Mouse (Mus musculus) heart, adult 2 months (tissue): ENCODE measurements around the gene Scgb1a1. TPM values are rescaled to one million over a fixed set of nuclear protein-coding genes. Genes with fewer than 3 reads are reported as not detected.
"Not testable (repeated sequence)": the region's sequence is repeated elsewhere in the genome, so short reads cannot be mapped to it uniquely, and the experiment has no call there.

Source experiments
- DNase-seq, 2 experiments: peaks; one replicate each; pipeline ENCODE4 v3.0.0; 2021
- H3K27ac ChIP-seq: fragments of 200-600 bp; 2 replicates; pipeline ENCODE4 v1.8.1; 2022
- H3K27me3 ChIP-seq: fragments of 200-500 bp; 2 replicates; pipeline ENCODE4 v1.6.1; 2012; ENCODE audit warnings: mild to moderate bottlenecking, low read length, inconsistent platforms, mixed read lengths; ENCODE audit not compliant: control insufficient read depth, insufficient read depth
- H3K36me3 ChIP-seq: fragments of 200-500 bp; 2 replicates; pipeline ENCODE4 v1.6.1; 2012; ENCODE audit warnings: low read length, inconsistent platforms; ENCODE audit not compliant: control insufficient read depth, insufficient read depth
- H3K4me1 ChIP-seq: fragments of 200-500 bp; 2 replicates; pipeline ENCODE4 v1.6.1; 2011; ENCODE audit warnings: low read length; ENCODE audit not compliant: control insufficient read depth, insufficient read depth
- H3K4me3 ChIP-seq: fragments of 200-600 bp; 2 replicates; pipeline ENCODE4 v1.8.1; 2022
- H3K79me2 ChIP-seq: fragments of 200-500 bp; replicated peaks from 2 replicates; pipeline ENCODE4 v1.6.1; 2012; ENCODE audit warnings: mild to moderate bottlenecking, inconsistent platforms, low read length, moderate library complexity, mixed read lengths; ENCODE audit not compliant: control insufficient read depth, insufficient read depth
- H3K9ac ChIP-seq: fragments of 200-500 bp; 2 replicates; pipeline ENCODE4 v1.6.1; 2012; ENCODE audit warnings: low read depth, mild to moderate bottlenecking, control low read depth, inconsistent platforms, low read length, mixed read lengths
- CTCF ChIP-seq: fragments of 200-600 bp; IDR thresholded peaks from 2 replicates; pipeline ENCODE4 v1.8.1; 2022; ENCODE audit warnings: antibody characterized with exemption, mild to moderate bottlenecking, moderate library complexity
- EP300 ChIP-seq: fragments of 200-500 bp; IDR thresholded peaks from 2 replicates; pipeline ENCODE4 v1.6.1; 2011; ENCODE audit warnings: low read depth, low read length, control low read depth; ENCODE audit not compliant: insufficient read depth
- POLR2A ChIP-seq: fragments of 200-500 bp; IDR thresholded peaks from 2 replicates; pipeline ENCODE4 v1.6.1; 2011; ENCODE audit warnings: mild to moderate bottlenecking, low read depth, low read length, control low read depth; ENCODE audit not compliant: insufficient read depth
- WGBS: fragments of 180-500 bp; shearing (Covaris S2); methylation state at CpG from one replicate; pipeline ENCODE4 v1.1.7; 2018; 5-methylcytosine and 5-hydroxymethylcytosine counted together
- intact Hi-C: fragments of 180-260 bp; cut with DNase I; formaldehyde crosslinking; loops from one replicate; pipeline ENCODE4 v1.15.1; 2025
- polyA plus RNA-seq: library from polyadenylated mRNA; depleted of rRNA; stranded (reverse); fragments of >200 nt; gene quantifications from 2 replicates; pipeline ENCODE4 v1.2.3, GENCODE M21; 2012
- total RNA-seq, 2 experiments: library from RNA; stranded (reverse); gene quantifications; 2 replicates each; pipeline ENCODE4 v1.2.3; 2021

Gene Scgb1a1
- total and polyA plus RNA-seq, 3 experiments: 0.73 to 2,957 TPM; not detected in 1

DNA sequence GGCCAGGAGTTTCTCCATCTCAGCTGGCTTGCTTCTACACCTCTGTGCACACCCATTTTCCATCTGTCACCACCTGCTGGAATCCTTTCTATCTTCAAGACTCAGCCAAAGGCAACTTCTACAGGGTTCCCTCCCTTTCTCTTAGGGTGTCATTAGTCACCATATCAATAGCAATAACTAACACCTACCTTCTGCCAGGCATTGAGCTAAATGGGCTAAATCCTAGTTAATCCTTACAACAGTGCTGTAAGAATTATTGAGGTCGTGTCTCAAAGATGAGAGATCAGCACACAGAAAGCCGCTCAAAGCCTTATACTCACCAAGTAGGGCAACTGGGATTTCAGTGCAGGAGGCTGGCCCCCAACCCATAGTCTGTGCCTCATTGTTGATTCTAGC lies 13.3 kb upstream of the Scgb1a1 start:
- intact Hi-C loops: loop anchor here (10.0 kb wide), 1 partner anchor 386 kb away; no protein-coding TSS in a partner anchor
- WGBS: 76% methylated on average over 2 of the region's 2 CpGs
- no peak overlapping the region for H3K27ac ChIP-seq
- TF ChIP-seq CTCF (no peak), EP300 (no peak), POLR2A (no peak)
- H3K4me1 ChIP-seq: peaks cover 2% of the 10 kb centered on the region
- no peaks in the 10 kb centered on the region for H3K36me3 ChIP-seq
- H3K9ac ChIP-seq: no peak overlapping the region
- no peaks in the 10 kb centered on the region for H3K27me3 ChIP-seq
- no peak for DNase-seq
- no peak overlapping the region for H3K4me3 ChIP-seq
- H3K79me2 ChIP-seq: no peaks in the 10 kb centered on the region

DNA sequence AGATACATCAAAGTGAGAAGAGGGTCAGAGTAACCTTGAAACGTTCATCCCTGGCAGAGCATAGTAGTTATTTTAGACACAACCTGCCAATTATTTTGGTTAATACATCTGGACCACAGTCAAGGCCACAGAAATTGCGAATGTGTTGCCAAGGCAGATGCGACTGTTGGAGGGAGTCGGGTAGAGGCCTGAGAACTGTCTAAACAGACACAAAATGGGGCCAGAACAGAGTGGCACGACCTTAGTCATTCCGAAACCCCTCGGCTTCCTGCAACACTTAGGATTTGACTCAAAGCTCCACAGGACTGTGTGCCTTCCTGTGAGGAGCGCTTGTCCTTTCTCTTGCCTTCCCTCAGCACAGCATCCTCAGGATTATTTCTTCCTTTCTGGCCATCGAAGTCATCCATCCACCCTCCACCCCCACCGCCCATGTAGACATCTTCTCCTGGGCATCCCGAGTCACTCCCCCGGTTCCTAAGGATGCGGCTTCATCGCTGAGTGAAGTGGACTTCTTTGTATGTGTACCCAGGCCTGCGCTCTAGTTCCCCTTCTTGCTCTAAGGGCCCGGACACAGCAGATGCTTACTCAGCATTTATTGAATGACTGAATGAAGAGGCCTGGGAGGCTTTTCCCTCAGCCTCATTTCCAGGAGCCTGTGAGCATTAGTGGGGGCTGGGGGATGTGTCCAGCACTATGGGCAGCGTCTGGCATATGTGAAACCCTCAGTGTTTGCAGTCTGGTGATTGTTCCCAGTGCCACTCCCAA lies 12.7 kb upstream of the Scgb1a1 start:
- no peak overlapping the region for H3K27ac ChIP-seq
- no peak for TF ChIP-seq EP300
- no peak for TF ChIP-seq CTCF
- TF ChIP-seq POLR2A: no peak
- no peaks in the 10 kb centered on the region for H3K4me1 ChIP-seq
- DNase-seq: no peak
- H3K9ac ChIP-seq: no peak overlapping the region
- H3K4me3 ChIP-seq: no peak overlapping the region
- WGBS: 80% methylated on average over 17 of the region's 17 CpGs
- intact Hi-C loops: loop anchor here (10.0 kb wide), 1 partner anchor 386 kb away; no protein-coding TSS in a partner anchor
- no peaks in the 10 kb centered on the region for H3K79me2 ChIP-seq
- no peaks in the 10 kb centered on the region for H3K36me3 ChIP-seq
- H3K27me3 ChIP-seq: no peaks in the 10 kb centered on the region

DNA sequence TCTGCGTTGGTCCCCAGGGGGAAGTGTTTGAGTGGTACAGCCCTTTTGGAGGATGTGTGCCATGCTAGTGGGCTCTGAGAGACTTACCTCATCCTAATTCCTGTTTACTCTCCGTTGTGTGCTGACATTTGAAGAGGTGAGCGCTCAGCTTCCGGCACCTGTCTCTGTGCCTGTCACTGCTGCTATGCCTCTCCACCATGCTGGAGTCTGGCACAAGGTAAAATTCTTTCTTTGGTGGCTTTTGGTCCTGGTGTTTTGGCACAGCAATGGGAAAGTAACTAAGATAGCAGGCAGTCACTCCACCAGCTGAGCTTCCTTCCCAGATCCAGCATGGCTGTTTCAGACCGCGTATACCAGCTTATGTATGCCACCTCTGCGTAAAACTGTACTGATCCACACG lies 12.0 kb upstream of the Scgb1a1 start:
- Histone ChIP-seq H3K4me1 (no peaks in the 10 kb centered on the region), H3K36me3 (no peaks in the 10 kb centered on the region), H3K27me3 (no peaks in the 10 kb centered on the region), H3K4me3 (no peak overlapping the region), H3K9ac (no peak overlapping the region), H3K27ac (no peak overlapping the region), H3K79me2 (no peaks in the 10 kb centered on the region)
- TF ChIP-seq POLR2A (no peak), EP300 (no peak), CTCF (no peak)
- intact Hi-C loops: loop anchor here (10.0 kb wide), 1 partner anchor 385 kb away; no protein-coding TSS in a partner anchor
- DNase-seq: no peak
- WGBS: 89% methylated on average over 8 of the region's 8 CpGs

DNA sequence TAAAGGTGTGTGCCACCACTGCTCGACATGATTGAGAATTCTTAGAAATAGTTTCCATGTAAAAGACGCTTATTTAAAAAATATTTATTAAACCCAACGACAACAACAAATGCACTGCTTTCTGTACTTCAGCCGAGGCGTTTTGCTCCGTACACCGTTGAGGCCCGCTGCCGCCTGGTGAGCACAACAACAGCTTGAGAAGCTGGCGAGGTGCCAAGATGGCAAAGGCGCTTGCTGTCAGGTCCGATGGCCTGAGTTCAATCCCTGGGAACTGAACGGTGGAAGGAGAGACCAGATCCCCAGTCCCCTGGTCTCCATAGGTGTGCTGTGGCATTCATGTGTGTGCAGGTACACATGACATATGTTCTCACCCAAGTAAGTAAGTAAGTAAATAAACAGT lies 9.7 kb upstream of the Scgb1a1 start:
- Histone ChIP-seq H3K27me3 (no peaks in the 10 kb centered on the region), H3K4me3 (no peak overlapping the region), H3K79me2 (no peaks in the 10 kb centered on the region), H3K4me1 (no peaks in the 10 kb centered on the region), H3K9ac (no peak overlapping the region), H3K36me3 (no peaks in the 10 kb centered on the region), H3K27ac (no peak overlapping the region)
- 71% methylated on average over 13 of the region's 13 CpGs for WGBS
- no peak for TF ChIP-seq CTCF
- no peak for TF ChIP-seq POLR2A
- TF ChIP-seq EP300: no peak
- intact Hi-C loops: no loop called here
- DNase-seq: no peak

DNA sequence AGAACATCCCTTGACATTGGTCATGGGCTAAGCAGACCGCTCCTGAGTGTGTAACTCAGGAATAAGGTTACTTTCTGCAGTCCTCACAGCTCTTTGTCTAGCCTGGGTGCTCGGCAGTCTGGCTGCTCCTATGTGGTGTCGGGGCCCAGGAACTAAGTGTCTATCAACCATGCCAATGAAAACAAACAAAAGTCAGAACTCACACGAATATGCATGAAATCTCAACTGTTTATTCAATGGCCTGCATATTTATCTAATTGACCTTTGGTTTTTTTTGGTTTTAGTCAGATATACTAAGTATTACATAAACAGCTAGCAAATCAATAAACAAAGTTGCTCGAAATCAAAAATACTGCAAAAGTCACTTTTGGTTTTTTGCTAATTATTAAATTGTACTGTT lies 7.4 kb upstream of the Scgb1a1 start:
- Histone ChIP-seq H3K9ac (no peak overlapping the region), H3K79me2 (no peaks in the 10 kb centered on the region), H3K4me1 (no peaks in the 10 kb centered on the region), H3K36me3 (no peaks in the 10 kb centered on the region), H3K27me3 (no peaks in the 10 kb centered on the region), H3K27ac (no peak overlapping the region), H3K4me3 (no peak overlapping the region)
- DNase-seq: no peak
- intact Hi-C loops: no loop called here
- TF ChIP-seq POLR2A (no peak), CTCF (no peak), EP300 (no peak)
- WGBS: 64% methylated on average over 5 of the region's 5 CpGs

DNA sequence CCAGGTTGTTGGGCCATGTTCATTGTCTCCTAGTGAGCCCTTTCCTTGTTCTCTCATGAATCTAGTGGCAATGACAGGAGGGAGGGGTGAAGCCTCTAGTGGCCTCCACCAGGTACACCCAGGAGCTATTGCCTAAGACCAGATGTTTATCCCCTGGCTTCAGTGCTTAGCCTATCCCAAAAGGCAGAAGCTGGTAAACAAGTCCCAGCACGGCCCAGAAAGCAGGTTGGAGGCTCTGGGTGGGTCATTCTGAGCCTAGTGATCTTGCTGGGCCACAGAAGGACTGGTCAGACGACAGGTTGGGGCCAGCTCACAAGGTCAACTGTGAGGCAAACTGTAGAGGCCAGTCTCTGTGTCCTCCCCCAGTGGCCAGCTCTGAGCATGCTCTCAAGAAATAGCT lies 3.0 kb upstream of the Scgb1a1 start:
- no peaks in the 10 kb centered on the region for H3K79me2 ChIP-seq
- H3K4me3 ChIP-seq: no peak overlapping the region
- 67% methylated on average over 2 of the region's 2 CpGs for WGBS
- H3K27me3 ChIP-seq: no peaks in the 10 kb centered on the region
- intact Hi-C loops: no loop called here
- H3K27ac ChIP-seq: no peak overlapping the region
- H3K9ac ChIP-seq: no peak overlapping the region
- TF ChIP-seq EP300 (no peak), POLR2A (no peak), CTCF (no peak)
- H3K36me3 ChIP-seq: no peaks in the 10 kb centered on the region
- H3K4me1 ChIP-seq: no peaks in the 10 kb centered on the region
- DNase-seq: no peak

DNA sequence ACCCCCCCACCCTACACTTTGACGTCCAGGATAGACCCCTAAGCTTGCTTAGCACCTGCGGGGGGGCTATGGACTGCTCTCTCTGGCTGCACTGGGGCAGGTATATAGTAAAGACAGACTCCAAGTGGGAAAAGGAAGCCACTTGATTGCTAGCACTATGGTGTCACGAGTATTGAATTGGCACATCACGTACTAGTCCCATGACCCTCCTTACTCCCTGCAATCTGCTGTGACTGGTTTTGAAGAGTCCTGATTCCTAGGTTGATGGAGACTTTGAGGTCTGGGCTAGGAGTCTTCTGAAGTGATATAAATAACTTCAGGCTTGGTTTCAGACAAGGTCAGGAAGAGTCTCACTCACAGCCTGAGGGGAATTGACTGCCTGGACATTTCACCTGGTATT lies 2.4 kb upstream of the Scgb1a1 start:
- Histone ChIP-seq H3K36me3 (no peaks in the 10 kb centered on the region), H3K9ac (no peak overlapping the region), H3K4me1 (no peaks in the 10 kb centered on the region), H3K79me2 (no peaks in the 10 kb centered on the region), H3K27ac (no peak overlapping the region), H3K4me3 (no peak overlapping the region), H3K27me3 (no peaks in the 10 kb centered on the region)
- no peak for DNase-seq
- intact Hi-C loops: no loop called here
- no peak for TF ChIP-seq EP300
- no peak for TF ChIP-seq POLR2A
- no peak for TF ChIP-seq CTCF
- WGBS: 59% methylated on average over 4 of the region's 4 CpGs

DNA sequence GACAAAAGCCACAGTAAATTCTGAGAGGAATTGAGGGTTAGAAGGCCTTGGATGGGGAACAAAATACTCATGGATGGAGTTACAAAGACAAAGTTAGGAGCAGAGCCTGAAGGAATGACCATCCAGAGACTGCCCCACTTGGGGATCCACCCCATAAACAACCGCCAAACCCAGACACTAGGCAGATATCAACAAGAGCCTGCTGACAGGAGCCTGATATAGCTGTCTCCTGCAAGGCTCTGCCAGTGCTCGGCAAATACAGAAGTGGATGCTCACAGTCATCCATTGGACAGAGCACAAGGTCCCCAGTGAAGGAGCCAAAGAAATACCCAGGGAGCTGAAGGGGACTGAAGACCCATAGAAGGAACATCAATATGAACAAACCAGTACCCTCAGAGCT lies 3.9 kb downstream of the Scgb1a1 start:
- DNase-seq: peak in 1 of 2 experiments; percentile 28
- H3K79me2 ChIP-seq, H3K4me3 ChIP-seq, H3K27ac ChIP-seq, H3K9ac ChIP-seq, H3K36me3 ChIP-seq, H3K27me3 ChIP-seq, H3K4me1 ChIP-seq: not testable (repeated sequence)
- WGBS: 36% methylated on average over 2 of the region's 2 CpGs
- intact Hi-C loops: loop anchor here (2.0 kb wide), 2 partner anchors 21 to 91 kb away; no protein-coding TSS in a partner anchor
